Mouse (Mus musculus): ENCODE measurements around the gene Slc35d3. TPM values are rescaled to one million over a fixed set of nuclear protein-coding genes. Genes with fewer than 3 reads are reported as not detected.

Slc35d3 gene
- total and polyA plus RNA-seq, 3 experiments: not detected

- H3K79me2 ChIP-seq (ENCODE audit: control insufficient read depth, insufficient read depth, low read length, poor library complexity): no peaks in the 10 kb centered on the region
These were observed 11.4 kb downstream of the Slc35d3 start for GRCm38 (mm10) chr10:19839836-19840235.

GRCm38 (mm10) chr10:19835887-19836710 is 15.2 kb downstream of the Slc35d3 start:
- H3K36me3 ChIP-seq (ENCODE audit: control insufficient read depth in 1 of 2, insufficient read depth in 2 of 2, low read length in 2 of 2): no peaks in the 10 kb centered on the region
- TF ChIP-seq CHD1 (IDR thresholded peaks at IDR 0.05; ENCODE audit: low read depth, low read length): no peak
- TF ChIP-seq UBTF (IDR thresholded peaks at IDR 0.05; ENCODE audit: borderline replicate concordance, insufficient read depth, low read depth, low read length): no peak
- no peak for TF ChIP-seq GABPA (IDR thresholded peaks at IDR 0.05; ENCODE audit: low read depth, low read length)
- no peak for TF ChIP-seq E2F4 (IDR thresholded peaks at IDR 0.05; ENCODE audit: borderline replicate concordance, low read depth, low read length)
- TF ChIP-seq ZMIZ1 (IDR thresholded peaks at IDR 0.05; ENCODE audit: low read depth, low read length): no peak
- TF ChIP-seq POLR2AphosphoS5 (IDR thresholded peaks at IDR 0.05; ENCODE audit: borderline replicate concordance, low read depth, low read length): no peak
- no peak for TF ChIP-seq NELFE (IDR thresholded peaks at IDR 0.05; ENCODE audit: low read depth, low read length)
- TF ChIP-seq MYC (IDR thresholded peaks at IDR 0.05; ENCODE audit: low read depth, low read length): no peak
- no peak for TF ChIP-seq ZC3H11A (IDR thresholded peaks at IDR 0.05; ENCODE audit: low read depth, low read length)
- TF ChIP-seq ZNF384 (IDR thresholded peaks at IDR 0.05; ENCODE audit: low read depth, low read length): no peak
- no peak for TF ChIP-seq ELF1 (IDR thresholded peaks at IDR 0.05; ENCODE audit: low read depth, low read length)
- no peak for TF ChIP-seq POLR2AphosphoS2 (IDR thresholded peaks at IDR 0.05; ENCODE audit: low read length)
- no peak for TF ChIP-seq KAT2A (conservative IDR thresholded peaks at IDR 0.05; ENCODE audit: low read depth, low read length)
- TF ChIP-seq MAX (IDR thresholded peaks at IDR 0.05; ENCODE audit: low read length): no peak
- TF ChIP-seq SIN3A (IDR thresholded peaks at IDR 0.05; ENCODE audit: low read length): no peak
- no peak for TF ChIP-seq TCF12 (IDR thresholded peaks at IDR 0.05; ENCODE audit: low read depth, low read length)
- no peak for TF ChIP-seq JUND (IDR thresholded peaks at IDR 0.05; ENCODE audit: low read depth, low read length)
- no peak for TF ChIP-seq CHD2 (IDR thresholded peaks at IDR 0.05; ENCODE audit: low read length)
- TF ChIP-seq ETS1 (IDR thresholded peaks at IDR 0.05; ENCODE audit: low read depth, low read length): no peak
- no peak for TF ChIP-seq MXI1 (IDR thresholded peaks at IDR 0.05; ENCODE audit: low read depth, low read length)
- no peak for DNase-seq (ENCODE audit: low read depth, low spot score)
- no peak overlapping the region for H3K9ac ChIP-seq (ENCODE audit: control insufficient read depth, low read depth, low read length, poor library complexity, severe bottlenecking)
- H3K9me3 ChIP-seq (replicated peaks; ENCODE audit: insufficient read depth, low read length): no peaks in the 10 kb centered on the region
- H3K4me3 ChIP-seq (ENCODE audit: control insufficient read depth in 1 of 2, insufficient read depth in 1 of 2, low read depth in 2 of 2, low read length in 2 of 2): no peak overlapping the region
- peaks cover 0 to 1% of the 10 kb centered on the region in 2 experiments; a peak in 1 of 4 replicates for H3K27me3 ChIP-seq (ENCODE audit: control insufficient read depth in 1 of 2, insufficient read depth in 2 of 2, low read length in 2 of 2)
- H3K27ac ChIP-seq (ENCODE audit: control insufficient read depth, low read depth, low read length): no peak overlapping the region
- H3K79me2 ChIP-seq (ENCODE audit: control insufficient read depth, insufficient read depth, low read length, poor library complexity): no peaks in the 10 kb centered on the region
- no peaks in the 10 kb centered on the region for H3K4me1 ChIP-seq (ENCODE audit: control insufficient read depth in 1 of 2, insufficient read depth in 2 of 2, low read length in 2 of 2)

More at GRCm38 (mm10) chr10:19839836-19840235, 11.4 kb downstream of the Slc35d3 start:
- no peak overlapping the region for H3K4me3 ChIP-seq (ENCODE audit: control insufficient read depth in 1 of 2, insufficient read depth in 1 of 2, low read depth in 2 of 2, low read length in 2 of 2)
- no peaks in the 10 kb centered on the region for H3K4me1 ChIP-seq (ENCODE audit: control insufficient read depth in 1 of 2, insufficient read depth in 2 of 2, low read length in 2 of 2)
- DNase-seq (ENCODE audit: low read depth, low spot score): no peak
- no peak for TF ChIP-seq TAL1 (IDR thresholded peaks at IDR 0.05; ENCODE audit: low read length)
- no peak for TF ChIP-seq BHLHE40 (IDR thresholded peaks at IDR 0.05; ENCODE audit: borderline replicate concordance, low read depth, low read length)
- no peak for TF ChIP-seq SIN3A (IDR thresholded peaks at IDR 0.05; ENCODE audit: low read length)
- TF ChIP-seq ZKSCAN1 (IDR thresholded peaks at IDR 0.05; ENCODE audit: low read depth, low read length): no peak
- TF ChIP-seq MEF2A (IDR thresholded peaks at IDR 0.05; ENCODE audit: extremely low read depth, insufficient replicate concordance, low read depth, low read length, poor library complexity, severe bottlenecking): no peak
- no peak for TF ChIP-seq CTCF (IDR thresholded peaks at IDR 0.05 in 2 of 3, conservative IDR thresholded peaks at IDR 0.05 in 1 of 3; ENCODE audit: control insufficient read depth in 1 of 3, insufficient read depth in 1 of 3, low read depth in 2 of 3, low read length in 3 of 3, poor library complexity in 1 of 3, severe bottlenecking in 1 of 3)
- TF ChIP-seq TBP (IDR thresholded peaks at IDR 0.05; ENCODE audit: low read depth, low read length): no peak
- no peak for TF ChIP-seq MAFK (IDR thresholded peaks at IDR 0.05; ENCODE audit: borderline replicate concordance, low read depth, low read length)
- no peak for TF ChIP-seq RAD21 (IDR thresholded peaks at IDR 0.05; ENCODE audit: low read depth, low read length)
- TF ChIP-seq ETS1 (IDR thresholded peaks at IDR 0.05; ENCODE audit: low read depth, low read length): no peak
- no peak for TF ChIP-seq NRF1 (IDR thresholded peaks at IDR 0.05; ENCODE audit: insufficient read depth, low read depth, low read length, poor library complexity, severe bottlenecking)
- TF ChIP-seq E2F4 (IDR thresholded peaks at IDR 0.05; ENCODE audit: borderline replicate concordance, low read depth, low read length): no peak
- no peak for TF ChIP-seq POLR2A (IDR thresholded peaks at IDR 0.05; ENCODE audit: control insufficient read depth in 1 of 2, insufficient read depth in 1 of 2, low read depth in 1 of 2, low read length in 2 of 2, poor library complexity in 1 of 2)
- no peak for TF ChIP-seq MAZ (IDR thresholded peaks at IDR 0.05; ENCODE audit: low read depth, low read length)
- TF ChIP-seq MXI1 (IDR thresholded peaks at IDR 0.05; ENCODE audit: low read depth, low read length): no peak
- no peak for TF ChIP-seq JUND (IDR thresholded peaks at IDR 0.05; ENCODE audit: low read depth, low read length)
- TF ChIP-seq POLR2AphosphoS2 (IDR thresholded peaks at IDR 0.05; ENCODE audit: low read length): no peak
- TF ChIP-seq ZNF384 (IDR thresholded peaks at IDR 0.05; ENCODE audit: low read depth, low read length): no peak
- no peak for TF ChIP-seq SMC3 (IDR thresholded peaks at IDR 0.05; ENCODE audit: low read depth, low read length)
- TF ChIP-seq ZC3H11A (IDR thresholded peaks at IDR 0.05; ENCODE audit: low read depth, low read length): no peak
- H3K9ac ChIP-seq (ENCODE audit: control insufficient read depth, low read depth, low read length, poor library complexity, severe bottlenecking): no peak overlapping the region
- H3K27ac ChIP-seq (ENCODE audit: control insufficient read depth, low read depth, low read length): no peak overlapping the region
- H3K9me3 ChIP-seq (replicated peaks; ENCODE audit: insufficient read depth, low read length): no peaks in the 10 kb centered on the region
- no peaks in the 10 kb centered on the region; a peak in 2 of 4 replicates for H3K27me3 ChIP-seq (ENCODE audit: control insufficient read depth in 1 of 2, insufficient read depth in 2 of 2, low read length in 2 of 2)
- no peaks in the 10 kb centered on the region for H3K36me3 ChIP-seq (ENCODE audit: control insufficient read depth in 1 of 2, insufficient read depth in 2 of 2, low read length in 2 of 2)

Data from MEL (cell line).